Comparison of ENCODE assay signal across 9 mouse cellular contexts in the genomic region with DNA sequence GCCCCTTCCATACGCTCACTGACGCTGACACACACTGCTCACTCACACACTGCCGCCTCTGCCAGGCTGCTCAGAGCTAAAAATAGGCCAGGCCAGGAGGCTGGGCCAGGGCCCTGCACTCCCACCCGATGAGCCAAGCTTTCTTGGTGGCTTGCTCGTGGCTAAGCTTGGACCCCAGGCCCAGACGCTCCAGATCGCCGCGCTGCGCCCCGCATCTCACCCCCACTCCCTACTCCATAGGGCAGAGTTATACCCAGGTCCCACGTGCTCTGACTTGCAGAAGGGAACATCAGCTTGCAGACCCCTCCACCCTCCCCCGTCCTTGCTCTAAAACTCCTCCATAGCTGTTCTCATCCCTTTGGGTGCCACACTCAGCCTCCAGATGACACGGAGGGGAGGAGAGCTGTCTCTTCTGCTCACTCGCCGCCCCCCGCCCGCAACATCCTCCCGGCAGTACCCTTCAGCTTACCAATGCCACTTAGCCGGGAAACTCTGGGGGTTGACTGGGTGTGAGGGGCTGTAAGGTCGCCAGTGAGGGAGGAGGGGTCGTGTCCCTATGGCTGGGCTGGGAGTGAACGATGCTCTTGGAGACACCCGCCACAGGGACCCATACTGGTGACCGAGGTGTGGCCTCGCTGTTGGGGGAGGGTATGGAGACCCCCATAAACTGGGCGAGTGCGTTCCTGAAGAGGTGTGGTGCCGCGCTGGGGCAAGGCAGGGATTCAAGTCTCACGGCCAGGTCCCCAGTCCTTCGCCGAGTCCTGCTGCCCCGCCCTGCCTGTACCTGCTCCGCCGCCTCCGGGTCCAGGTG. TPM values are rescaled to one million over a fixed set of nuclear protein-coding genes. Genes with fewer than 3 reads are reported as not detected.
DNase-seq lines count a peak whose midpoint lies in the region; ATAC-seq and TF ChIP-seq lines count a peak whose summit lies in the region.
"Had no signal": no experiment of that assay in that cellular context is flagged by ENCODE, and none has a peak within 500 bp of the region (broad histone marks: within the 10 kb centered on the region; RNA-seq: fewer than 3 reads in every experiment).

No protein-coding gene starts in this region.

- TF ChIP-seq CTCF in heart, adult 2 months (IDR thresholded peaks at IDR 0.05), result no peak
- TF ChIP-seq CTCF in brain, embryonic 14.5 days (IDR thresholded peaks at IDR 0.05; ENCODE audit: borderline replicate concordance, extremely low read depth, insufficient read depth, insufficient read length), result no peak

- TF ChIP-seq EP300 in heart, adult 2 months (IDR thresholded peaks at IDR 0.05; ENCODE audit: insufficient read depth, low read depth, low read length), result no peak

- 3% methylated on average over 37 of the region's 37 CpGs for WGBS in heart, adult 2 months
- under 1% methylated on average over 37 of the region's 37 CpGs for WGBS in midbrain, embryonic 16.5 days

- H3K27me3 ChIP-seq in heart, adult 2 months (ENCODE audit: control insufficient read depth, insufficient read depth, low read length), result peaks cover 8% of the 10 kb centered on the region
- H3K27me3 ChIP-seq in midbrain, embryonic 16.5 days (ENCODE audit: control insufficient read depth, insufficient read depth, low read depth, low read length), result no peaks in the 10 kb centered on the region

- H3K4me2 ChIP-seq in midbrain, embryonic 16.5 days (ENCODE audit: low read length), result peak overlapping the region; percentile 85

- ATAC-seq in midbrain, embryonic 16.5 days, result peak; percentile 76
- no peak for ATAC-seq in erythroid progenitor cell, adult 5-6 weeks (replicated peaks; ENCODE audit: low FRiP score, poor library complexity, severe bottlenecking)

- H3K4me1 ChIP-seq in heart, adult 2 months (ENCODE audit: control insufficient read depth, insufficient read depth, low read length), result no peaks in the 10 kb centered on the region
- peaks cover 25% of the 10 kb centered on the region for H3K4me1 ChIP-seq in midbrain, embryonic 16.5 days (ENCODE audit: control insufficient read depth, insufficient read depth, low read length)

- peak; percentile 43 to 49 for DNase-seq in heart, adult 2 months
- DNase-seq in heart, postnatal 25 days (ENCODE audit: low spot score), result no peak
- DNase-seq in brain, embryonic 14.5 days (ENCODE audit: low read depth), result peak; percentile 68
- peak; percentile 28 for DNase-seq in gastrocnemius, postnatal 14 days
- DNase-seq in layer of hippocampus, adult 9-11 months, result peak; percentile 79
- no peak for DNase-seq in yolk sac, embryonic 10.5 days (ENCODE audit: low spot score)

- H3K9ac ChIP-seq in heart, adult 2 months (ENCODE audit: low read depth, low read length), result peak overlapping the region; percentile 5
- peak overlapping the region; percentile 92 for H3K9ac ChIP-seq in midbrain, embryonic 16.5 days (ENCODE audit: low read depth, low read length)

- intact Hi-C loops in heart, adult 2 months (cut with DNase I), result no loop called here
- intact Hi-C loops in heart, postnatal 25 days (cut with DNase I), result no loop called here
- intact Hi-C loops in gastrocnemius, postnatal 14 days (cut with DNase I; ENCODE audit: low total_unique reads), result no loop called here

- no peaks in the 10 kb centered on the region for H3K36me3 ChIP-seq in heart, adult 2 months (ENCODE audit: control insufficient read depth, insufficient read depth, low read length)
- no peaks in the 10 kb centered on the region for H3K36me3 ChIP-seq in midbrain, embryonic 16.5 days (ENCODE audit: control insufficient read depth, insufficient read depth, low read length)

- TF ChIP-seq POLR2A in heart, adult 2 months (IDR thresholded peaks at IDR 0.05; ENCODE audit: insufficient read depth, low read depth, low read length), result no peak
- TF ChIP-seq POLR2A in brain, embryonic 14.5 days (IDR thresholded peaks at IDR 0.05; ENCODE audit: borderline replicate concordance, extremely low read depth, insufficient read depth, insufficient read length, poor library complexity, severe bottlenecking), result no peak

- H3K9me3 ChIP-seq in midbrain, embryonic 16.5 days (replicated peaks; ENCODE audit: control insufficient read depth, low read length, poor library complexity, severe bottlenecking), result no peaks in the 10 kb centered on the region

- no peaks in the 10 kb centered on the region for H3K79me2 ChIP-seq in heart, adult 2 months (replicated peaks; ENCODE audit: control insufficient read depth, insufficient read depth, low read length)

- peak overlapping the region; percentile 50 for H3K4me3 ChIP-seq in heart, adult 2 months
- H3K4me3 ChIP-seq in midbrain, embryonic 16.5 days (ENCODE audit: low read depth, low read length), result peak overlapping the region; percentile 78

- H3K27ac ChIP-seq in heart, adult 2 months, result no peak overlapping the region
- peak overlapping the region; percentile 84 for H3K27ac ChIP-seq in midbrain, embryonic 16.5 days (ENCODE audit: low read length)

RNA-seq across cellular contexts. Expression of a gene that starts 0.6 kb away (rescaled TPM):
- 10 to 100 TPM in 1 of 2 experiments, 1 to 10 TPM in 1; 9.0 to 11.6 TPM for total RNA-seq in heart, adult 2 months (2021)
- 3.2 and 5.7 TPM in 2 replicates for polyA plus RNA-seq in heart, adult 2 months (2012; rRNA removed)
- total RNA-seq in heart, postnatal 25 days (2021), result 10 to 100 TPM; 10.5 to 12.0 TPM
- polyA plus RNA-seq in brain, embryonic 14.5 days (2012; rRNA removed), result 63.5 and 68.4 TPM in 2 replicates
- total RNA-seq in gastrocnemius, postnatal 14 days (2021), result 10 to 100 TPM; 42.5 to 58.1 TPM
- 147 and 160 TPM in 2 replicates for polyA plus RNA-seq in midbrain, embryonic 16.5 days (2015; fragmentation: Nextera tagmentation; extraction: Ambion mirVana)
- total RNA-seq in erythroid progenitor cell, adult 5-6 weeks (2015; ENCODE audit: low replicate concordance), result not detected in 2 replicates
- not detected in 2 replicates for total RNA-seq in erythroid progenitor cell, adult 5-6 weeks (2017; ENCODE audit: low replicate concordance)

RNA-seq across cellular contexts. Expression of a gene that starts 27.7 kb away (rescaled TPM):
- not detected for total RNA-seq in heart, adult 2 months (2021)
- polyA plus RNA-seq in heart, adult 2 months (2012; rRNA removed), result not detected in 2 replicates
- not detected for total RNA-seq in heart, postnatal 25 days (2021)
- polyA plus RNA-seq in brain, embryonic 14.5 days (2012; rRNA removed), result not detected in 2 replicates
- not detected for total RNA-seq in gastrocnemius, postnatal 14 days (2021)
- not detected in 2 replicates for polyA plus RNA-seq in midbrain, embryonic 16.5 days (2015; fragmentation: Nextera tagmentation; extraction: Ambion mirVana)
- total RNA-seq in erythroid progenitor cell, adult 5-6 weeks (2015; ENCODE audit: low replicate concordance), result not detected in 2 replicates
- total RNA-seq in erythroid progenitor cell, adult 5-6 weeks (2017; ENCODE audit: low replicate concordance), result not detected in 2 replicates
- total RNA-seq: left cerebral cortex, postnatal 10 days had no signal

RNA-seq across cellular contexts. Expression of a gene that starts 34.4 kb away (rescaled TPM):
- total RNA-seq in heart, adult 2 months (2021), result 1 to 10 TPM in 1 of 2 experiments, under 1 TPM in 1; 0.99 to 1.0 TPM
- polyA plus RNA-seq in heart, adult 2 months (2012; rRNA removed), result 2.2 and 2.8 TPM in 2 replicates
- 1 to 10 TPM; 1.1 to 1.4 TPM for total RNA-seq in heart, postnatal 25 days (2021)
- 92.4 and 94.5 TPM in 2 replicates for polyA plus RNA-seq in brain, embryonic 14.5 days (2012; rRNA removed)
- 1 to 10 TPM in 1 of 2 experiments, under 1 TPM in 1; 0.94 to 1.2 TPM for total RNA-seq in gastrocnemius, postnatal 14 days (2021)
- polyA plus RNA-seq in midbrain, embryonic 16.5 days (2015; fragmentation: Nextera tagmentation; extraction: Ambion mirVana), result 77.7 and 91.9 TPM in 2 replicates
- 1.1 and 13.8 TPM in 2 replicates for total RNA-seq in erythroid progenitor cell, adult 5-6 weeks (2015; ENCODE audit: low replicate concordance)
- total RNA-seq in erythroid progenitor cell, adult 5-6 weeks (2017; ENCODE audit: low replicate concordance), result 1.2 and 2.2 TPM in 2 replicates

Comparison
In these comparisons a context has a peak if more than half of its experiments do, and no peak if none do; other contexts are left out.
1. DNase-seq: peak in heart, adult 2 months (2 of 2), brain, embryonic 14.5 days (single experiment), gastrocnemius, postnatal 14 days (single experiment) and layer of hippocampus, adult 9-11 months (single experiment); none in heart, postnatal 25 days (single experiment) and yolk sac, embryonic 10.5 days (single experiment).
2. RNA of a gene that starts 0.6 kb away (total RNA-seq): 42.5 to 58.1 TPM in gastrocnemius, postnatal 14 days, 10.5 to 12.0 TPM in heart, postnatal 25 days and 9.0 to 11.6 TPM in heart, adult 2 months; not detected in erythroid progenitor cell, adult 5-6 weeks; every median in the first group is over 4 times any median in the second.